ENCODE assay signal across 9 mouse cellular contexts in genomic region chr9:120184499-120184898, GRCm38 (mm10). TPM values are rescaled to one million over a fixed set of nuclear protein-coding genes. Genes with fewer than 3 reads are reported as not detected.
A peak's percentile ranks its signal among the peaks of the same experiment; 100 is the strongest.
DNase-seq lines count a peak whose midpoint lies in the region; ATAC-seq and TF ChIP-seq lines count a peak whose summit lies in the region.
"Had no signal": no experiment of that assay in that cellular context is flagged by ENCODE, and none has a peak within 500 bp of the region (broad histone marks: within the 10 kb centered on the region; RNA-seq: fewer than 3 reads in every experiment).

No protein-coding gene starts in this region.

- 26% methylated on average over 13 of the region's 13 CpGs for WGBS in stomach, embryonic 16.5 days

- H3K27ac ChIP-seq in CH12.LX (ENCODE audit: insufficient read depth, low read depth) = no peak overlapping the region
- no peak overlapping the region for H3K27ac ChIP-seq in stomach, embryonic 16.5 days (ENCODE audit: low read length)

- peak; percentile 53 for TF ChIP-seq RAD21 in CH12.LX (IDR thresholded peaks at IDR 0.05; ENCODE audit: low read depth, low read length)

- no peaks in the 10 kb centered on the region for H3K79me2 ChIP-seq in CH12.LX (replicated peaks; ENCODE audit: control insufficient read depth, extremely low read depth, insufficient read depth, poor library complexity, severe bottlenecking)

- H3K9ac ChIP-seq in CH12.LX (ENCODE audit: insufficient read depth, low read depth) = no peak overlapping the region
- no peak overlapping the region for H3K9ac ChIP-seq in stomach, embryonic 16.5 days (ENCODE audit: low read length)

- H3K9me3 ChIP-seq in CH12.LX (replicated peaks; ENCODE audit: low read length) = no peaks in the 10 kb centered on the region
- no peaks in the 10 kb centered on the region for H3K9me3 ChIP-seq in stomach, embryonic 16.5 days (replicated peaks; ENCODE audit: control insufficient read depth, low read length)

- peak; percentile 71 for ATAC-seq in megakaryocyte progenitor cell, adult 5-6 weeks (replicated peaks; ENCODE audit: poor library complexity)
- no peak for ATAC-seq in stomach, embryonic 16.5 days (ENCODE audit: insufficient read depth, low FRiP score)

- H3K4me3 ChIP-seq in CH12.LX (replicated peaks in 1 of 3; ENCODE audit: low read depth in 2 of 3, low read length in 2 of 3, poor library complexity in 1 of 3) = no peak overlapping the region
- H3K4me3 ChIP-seq in stomach, embryonic 16.5 days (replicated peaks; ENCODE audit: low read length) = no peak overlapping the region

- no peaks in the 10 kb centered on the region; a peak in 1 of 4 replicates for H3K4me1 ChIP-seq in CH12.LX (ENCODE audit: control insufficient read depth in 1 of 2, insufficient read depth in 2 of 2)
- no peaks in the 10 kb centered on the region for H3K4me1 ChIP-seq in stomach, embryonic 16.5 days (ENCODE audit: control insufficient read depth, insufficient read depth, low read length)

- in situ Hi-C loops in CH12.LX (cut with MboI; ENCODE audit: low pct_ligation_motif_present, low pct_unique_long_range_greater_than_20kb, low sequenced_read_pairs) = no loop called here

- no peak for TF ChIP-seq POLR2A in CH12.LX (IDR thresholded peaks at IDR 0.05; ENCODE audit: low read depth, low read length)

- dilution Hi-C loops in CH12.LX (cut with MboI; ENCODE audit: extremely low pct_ligation_motif_present, extremely low pct_unique_long_range_greater_than_20kb, low sequenced_read_pairs) = no loop called here

- peak in 1 of 2 experiments; percentile 70; a peak in 2 of 4 replicates for TF ChIP-seq CTCF in CH12.LX (conservative IDR thresholded peaks at IDR 0.05 in 1 of 2, IDR thresholded peaks at IDR 0.05 in 1 of 2; ENCODE audit: low read depth in 2 of 2, low read length in 2 of 2)

- DNase-seq in 3T3-L1 (ENCODE audit: low read depth, low spot score) (peak; percentile 23), CH12.LX (ENCODE audit: extremely low read depth) (peak; percentile 42)
- peak; percentile 37 for DNase-seq in cerebellum, adult 9-10 months
- peak; percentile 61 to 75 for DNase-seq in frontal cortex, postnatal 36 days (ENCODE audit: low spot score in 2 of 2)
- peak; percentile 38 to 72 for DNase-seq in kidney, postnatal 36 days

- TF ChIP-seq EP300 in CH12.LX (IDR thresholded peaks at IDR 0.05; ENCODE audit: low read length) = no peak

- H3K4me2 ChIP-seq in CH12.LX (ENCODE audit: insufficient read depth, low read depth, poor library complexity, severe bottlenecking) = 0 out of 2 replicates have a peak overlapping the region, but pooled peaks have one; percentile 25
- 0 out of 2 replicates have a peak overlapping the region, but pooled peaks have one; percentile 9 for H3K4me2 ChIP-seq in stomach, embryonic 16.5 days (ENCODE audit: low read depth, low read length)

- peaks cover 13% of the 10 kb centered on the region for H3K27me3 ChIP-seq in CH12.LX (replicated peaks)
- H3K27me3 ChIP-seq in stomach, embryonic 16.5 days (ENCODE audit: control insufficient read depth, insufficient read depth, low read length) = no peaks in the 10 kb centered on the region

- H3K36me3 ChIP-seq in CH12.LX (replicated peaks in 1 of 2; ENCODE audit: control insufficient read depth in 1 of 2, insufficient read depth in 1 of 2, low read length in 1 of 2) = no peaks in the 10 kb centered on the region
- no peaks in the 10 kb centered on the region for H3K36me3 ChIP-seq in stomach, embryonic 16.5 days (ENCODE audit: control insufficient read depth, insufficient read depth, low read length)

TF ChIP-seq in CH12.LX, 34 proteins besides CTCF, POLR2A, EP300 and RAD21:
- TF ChIP-seq NELFE (IDR thresholded peaks at IDR 0.05; ENCODE audit: low read depth, low read length) (no peak), SMC3 (IDR thresholded peaks at IDR 0.05; ENCODE audit: low read depth, low read length) (peak; percentile 42), NRF1 (IDR thresholded peaks at IDR 0.05; ENCODE audit: low read depth, low read length) (peak; percentile 66)

RNA-seq across cellular contexts. Expression of gene Mobp, which starts 35.0 kb away (rescaled TPM):
- total RNA-seq in CH12.LX (2012; rRNA removed) (not detected in 2 replicates), CH12.LX (2014; rRNA removed) (not detected in 2 replicates)
- polyA plus RNA-seq in CH12.LX (2012; ENCODE audit: insufficient read length, low read depth) = 0.17 TPM in 1 of 2 replicates, not detected in the other
- total RNA-seq in megakaryocyte progenitor cell, adult 5-6 weeks (2015) = not detected in 2 replicates
- total RNA-seq in megakaryocyte progenitor cell, adult 5-6 weeks (2017) = not detected in 2 replicates
- polyA plus RNA-seq in stomach, embryonic 16.5 days (2015; fragmentation: Nextera tagmentation; extraction: Ambion mirVana) = 1.7 and 2.6 TPM in 2 replicates
- polyA plus RNA-seq: heart, embryonic 14.5 days; spleen, adult 2 months had no signal

RNA-seq across cellular contexts. Expression of gene Rpsa, which starts 57.0 kb away (rescaled TPM):
- total RNA-seq in CH12.LX (2012; rRNA removed) = 3,568 and 3,991 TPM in 2 replicates
- 4,012 and 4,053 TPM in 2 replicates for total RNA-seq in CH12.LX (2014; rRNA removed)
- 3,250 and 3,563 TPM in 2 replicates for polyA plus RNA-seq in CH12.LX (2012; ENCODE audit: insufficient read length, low read depth)
- 3,721 and 3,879 TPM in 2 replicates for total RNA-seq in megakaryocyte progenitor cell, adult 5-6 weeks (2015)
- 5,290 and 6,669 TPM in 2 replicates for total RNA-seq in megakaryocyte progenitor cell, adult 5-6 weeks (2017)
- polyA plus RNA-seq in stomach, embryonic 16.5 days (2015; fragmentation: Nextera tagmentation; extraction: Ambion mirVana) = 1,156 and 1,211 TPM in 2 replicates
